Mouse (Mus musculus) retina, postnatal 7 days (tissue): ENCODE measurements around the gene Copz1.

Source experiments
- DNase-seq: peaks from one replicate; pipeline ENCODE4 v3.0.0-alpha.2; 2012; ENCODE audit warnings: low read depth, low spot score

Gene Copz1

DNA sequence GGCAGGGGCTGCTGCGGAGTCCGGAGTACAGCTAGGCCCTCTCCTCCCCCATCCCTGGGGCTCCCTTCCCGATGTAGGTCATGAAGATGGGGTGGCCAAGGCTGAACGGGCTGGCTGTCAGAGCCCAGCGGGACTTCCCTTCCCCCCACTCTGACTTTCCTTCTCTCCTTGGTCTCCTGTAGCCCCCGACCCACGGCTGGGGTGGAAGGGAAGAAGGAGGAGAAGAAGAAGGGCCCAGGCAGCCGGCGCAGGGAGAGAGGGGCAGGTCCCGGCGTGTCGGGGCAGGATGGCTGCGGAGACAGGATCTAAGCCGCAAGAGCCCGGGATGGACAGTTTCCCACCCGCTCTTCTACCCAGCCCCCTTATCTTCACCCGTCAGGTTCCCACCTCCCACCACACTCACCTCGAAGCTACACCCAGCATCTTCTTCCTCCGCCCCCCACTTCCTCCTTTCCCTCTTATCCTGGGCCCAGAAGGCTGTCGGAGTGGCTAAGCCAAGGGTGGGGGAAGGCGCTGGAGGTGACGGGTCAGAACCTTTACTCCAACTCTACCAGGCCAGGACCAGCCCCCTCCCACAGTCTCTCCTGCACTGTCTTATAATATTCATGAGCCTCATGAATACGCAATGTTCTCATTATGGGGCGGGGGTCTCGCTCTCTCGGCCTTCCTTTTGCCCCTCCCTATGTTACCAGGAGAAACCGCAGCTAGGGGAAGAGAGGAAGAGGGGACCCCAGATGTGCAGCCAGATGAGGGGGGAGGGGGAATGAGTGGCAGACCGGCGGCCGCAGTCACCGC lies 66.8 kb downstream of the Copz1 start:
- no peak for DNase-seq

DNA sequence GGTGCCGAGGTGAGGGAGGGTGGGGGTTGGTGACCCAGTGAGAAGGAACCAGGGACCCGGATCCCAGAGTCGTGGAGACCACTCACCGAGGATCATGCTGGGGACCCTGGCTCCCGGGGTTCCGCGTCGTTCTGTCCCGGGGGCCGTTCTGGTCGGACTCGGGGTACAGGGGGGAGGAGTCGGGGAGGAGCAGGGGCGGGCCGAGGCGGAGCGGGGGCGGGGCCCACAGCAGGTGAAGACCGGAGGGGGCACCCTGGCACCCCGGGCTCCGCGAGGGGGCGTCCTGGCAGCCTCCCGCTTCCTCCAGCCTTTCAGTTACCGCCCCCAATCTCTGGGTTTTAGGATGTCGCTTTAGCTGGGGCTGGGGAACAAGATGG lies 67.4 kb downstream of the Copz1 start, which contains the start of gene Zfp385a:
TSS of gene Zfp385a (minus strand) at position 133 of the 377 bp plus-strand sequence.
- no peak for DNase-seq

DNA sequence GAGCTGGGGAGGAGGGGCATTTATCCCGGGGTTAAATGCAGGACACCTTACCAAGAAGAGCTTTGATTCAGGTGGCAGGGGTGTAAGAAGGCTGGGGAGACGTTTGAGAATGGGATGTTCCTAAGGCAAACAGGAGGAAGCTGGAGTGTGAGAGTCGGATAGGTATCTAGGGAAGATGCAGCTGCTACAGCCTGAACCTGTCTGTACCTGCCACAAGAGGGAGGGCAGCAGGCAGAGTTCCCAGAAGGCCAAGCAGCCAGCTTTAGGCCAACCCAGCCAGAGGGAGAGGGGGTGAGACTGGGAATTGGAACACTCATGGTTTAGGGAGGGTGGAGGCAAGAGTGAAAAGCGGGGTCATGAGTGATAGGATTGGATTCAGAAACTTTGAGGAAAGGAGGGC lies 68.3 kb downstream of the Copz1 start:
- DNase-seq = no peak

DNA sequence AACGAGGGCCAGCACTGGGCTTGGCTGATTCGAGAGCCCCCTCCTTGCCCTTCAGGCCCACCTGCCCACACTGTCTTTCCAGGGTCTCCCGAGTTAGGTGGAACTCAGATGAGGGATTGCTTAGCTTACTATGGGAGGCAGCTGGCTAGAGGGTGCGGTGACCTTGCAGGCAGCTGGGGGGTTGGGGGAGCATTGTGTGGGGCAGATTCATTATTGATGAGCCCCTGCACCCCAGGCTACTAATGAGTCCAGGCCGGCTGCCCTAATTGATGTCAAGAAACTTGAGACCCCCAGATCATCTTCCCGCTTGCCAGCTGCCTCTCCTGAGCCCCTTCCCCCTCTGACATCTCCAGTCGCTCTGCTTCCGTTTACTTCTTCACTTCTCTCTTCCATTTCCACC lies 69.0 kb downstream of the Copz1 start:
- no peak for DNase-seq

DNA sequence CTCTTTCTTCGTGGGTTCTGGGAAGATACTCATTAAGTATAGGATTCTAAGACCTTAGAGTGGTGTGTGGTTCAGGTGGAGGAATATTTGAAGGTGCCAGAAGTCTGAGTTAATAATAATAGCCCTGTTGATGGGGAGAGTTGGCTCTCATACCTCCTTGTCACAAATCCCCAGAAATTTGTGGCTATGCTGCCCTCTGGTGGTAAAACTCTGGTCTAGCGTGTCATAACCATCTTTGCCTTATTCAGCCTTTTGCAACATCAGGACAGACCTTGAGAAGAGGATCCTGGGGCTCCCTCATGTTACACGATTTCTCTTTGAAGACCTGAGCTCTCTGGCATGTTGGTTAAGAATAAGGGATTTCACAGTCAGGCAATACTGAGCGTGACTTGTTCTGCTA lies 69.9 kb downstream of the Copz1 start:
- peak; percentile 87 for DNase-seq

DNA sequence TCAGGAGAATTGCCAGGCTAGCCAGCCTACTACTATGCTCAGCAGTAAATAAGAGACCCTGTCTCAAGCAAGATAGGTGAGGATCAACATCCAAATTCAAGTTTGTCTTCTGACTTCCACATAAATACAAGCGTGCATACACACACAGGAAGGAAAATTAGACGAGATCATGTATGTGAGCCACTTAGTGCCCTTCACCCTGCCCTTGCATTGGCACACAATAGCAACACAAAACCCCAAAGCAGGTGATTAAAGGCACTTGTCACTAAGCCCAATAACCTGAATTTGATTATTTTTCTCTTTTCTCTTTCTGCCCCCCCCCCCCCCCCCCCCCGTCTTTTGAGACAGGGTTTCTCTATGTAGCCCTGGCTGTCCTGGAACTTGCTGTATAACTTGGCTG lies 70.5 kb downstream of the Copz1 start:
- no peak for DNase-seq

DNA sequence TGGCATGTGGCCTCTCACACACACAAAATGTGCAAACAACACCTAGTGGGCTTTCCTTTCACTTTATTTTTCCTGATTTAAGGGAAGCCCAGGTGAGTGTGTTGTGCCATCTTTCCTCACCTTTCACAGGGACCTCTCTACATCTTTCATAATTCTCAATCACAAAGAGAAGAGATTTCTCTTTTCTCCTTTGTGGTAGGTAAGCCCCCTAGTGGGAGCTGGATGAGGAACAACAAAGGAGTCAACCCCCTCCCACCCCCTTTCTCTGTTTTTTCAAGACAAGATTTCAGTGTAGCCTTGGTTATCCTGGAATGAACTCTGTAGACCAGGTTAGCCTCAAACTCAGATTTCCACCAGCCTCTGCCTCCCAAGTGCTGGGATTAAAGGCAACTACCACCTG lies 71.0 kb downstream of the Copz1 start:
- no peak for DNase-seq

DNA sequence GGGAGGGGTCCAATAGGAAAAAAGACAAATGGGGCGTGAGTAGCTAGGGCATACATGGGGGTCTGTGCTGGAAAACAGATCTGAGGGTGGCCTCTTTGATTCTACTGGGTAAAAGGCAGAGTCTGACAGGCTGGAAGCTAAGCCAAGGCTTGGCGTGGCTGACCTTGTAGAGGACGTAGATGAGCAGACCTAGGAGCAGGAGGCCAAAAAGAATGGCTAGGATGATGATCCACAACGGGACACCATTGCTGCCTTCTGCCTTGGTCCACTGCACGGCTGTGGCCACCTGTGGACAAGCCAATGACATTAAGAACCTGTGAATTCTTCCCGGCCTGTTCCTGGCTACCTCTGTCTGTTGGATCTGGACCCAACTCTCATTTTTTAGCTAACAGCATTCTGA lies 73.3 kb downstream of the Copz1 start:
- no peak for DNase-seq

DNA sequence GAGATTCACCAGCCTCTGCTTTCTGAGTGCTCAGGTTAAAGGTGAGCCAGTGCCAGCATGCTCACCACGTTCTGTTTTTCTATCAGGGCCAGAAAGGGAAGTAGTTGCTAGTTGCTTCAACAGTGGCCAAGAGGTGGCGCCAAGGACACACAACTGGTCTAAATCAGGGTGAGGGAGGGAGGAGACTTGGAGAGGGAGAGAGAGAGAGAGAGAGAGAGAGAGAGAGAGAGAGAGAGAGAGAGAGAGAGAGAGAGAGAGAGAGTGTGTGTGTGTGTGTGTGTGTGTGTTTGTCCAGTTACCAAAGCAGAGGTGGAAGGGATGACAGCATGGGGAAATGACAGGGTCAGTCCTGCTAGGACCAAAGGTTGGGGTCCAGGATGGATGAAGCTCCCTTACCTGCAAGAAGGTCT lies 74.8 kb downstream of the Copz1 start:
- peak; percentile 74 for DNase-seq
